Mouse (Mus musculus) gastrocnemius, postnatal 4 days (tissue): Measurements from ENCODE around the gene Meox2. TPM values are rescaled to one million over a fixed set of nuclear protein-coding genes. Genes with fewer than 3 reads are reported as not detected.
"Not testable (repeated sequence)": the region's sequence is repeated elsewhere in the genome, so short reads cannot be mapped to it uniquely, and the experiment has no call there.

Source experiments
- DNase-seq, 2 experiments: peaks; one replicate each; pipeline ENCODE4 v3.0.0; 2021 to 2022; ENCODE audit warnings: low spot score in 2 of 2, mixed read lengths in 2 of 2
- long read RNA-seq, 2 experiments: library from polyadenylated mRNA; stranded (forward); transcript quantifications; one replicate each; pipeline ENCODE4 v2.0.0; 2021
- total RNA-seq, 2 experiments: library from RNA; stranded (reverse); gene quantifications; 2 replicates each; pipeline ENCODE4 v1.2.3; 2021

Meox2 gene
- total RNA-seq = 10 to 100 TPM; 60.0 to 68.9 TPM
- long read RNA-seq, experiment 1, transcript Meox2-201 (3 exons, 2,360 nt) = major isoform, 70 of 78 reads
- long read RNA-seq, experiment 1, partial matches to known transcripts = 3 of 78 reads
- long read RNA-seq, experiment 1, other reads (novel, unspliced or antisense) = 5 of 78 reads
- long read RNA-seq, experiment 2, transcript Meox2-201 (3 exons, 2,360 nt) = major isoform, 54 of 60 reads
- long read RNA-seq, experiment 2, partial matches to known transcripts = 0 of 60 reads
- long read RNA-seq, experiment 2, other reads (novel, unspliced or antisense) = 6 of 60 reads

DNA sequence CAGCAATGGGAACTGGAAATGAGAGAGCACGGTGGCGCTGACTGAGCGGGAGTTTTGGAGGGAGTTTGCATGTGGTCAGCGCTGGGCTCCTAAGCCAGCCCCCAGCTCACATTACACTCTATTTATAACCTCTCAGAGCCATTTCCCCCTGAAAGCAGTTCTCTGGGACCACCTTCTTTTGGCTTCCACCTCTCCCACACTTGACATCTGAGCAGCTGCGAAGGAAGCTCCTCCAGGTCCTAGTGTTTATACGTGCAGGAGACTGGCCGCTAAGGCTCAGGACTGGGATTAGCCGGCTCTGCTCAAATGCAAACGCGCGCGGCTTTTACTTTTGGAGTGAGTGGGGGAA is at the start of gene Meox2:
Gene Meox2, plus strand, starts transcription at position 151 of the 349 bp plus-strand sequence.
- DNase-seq = peak; percentile 43 to 71

DNA sequence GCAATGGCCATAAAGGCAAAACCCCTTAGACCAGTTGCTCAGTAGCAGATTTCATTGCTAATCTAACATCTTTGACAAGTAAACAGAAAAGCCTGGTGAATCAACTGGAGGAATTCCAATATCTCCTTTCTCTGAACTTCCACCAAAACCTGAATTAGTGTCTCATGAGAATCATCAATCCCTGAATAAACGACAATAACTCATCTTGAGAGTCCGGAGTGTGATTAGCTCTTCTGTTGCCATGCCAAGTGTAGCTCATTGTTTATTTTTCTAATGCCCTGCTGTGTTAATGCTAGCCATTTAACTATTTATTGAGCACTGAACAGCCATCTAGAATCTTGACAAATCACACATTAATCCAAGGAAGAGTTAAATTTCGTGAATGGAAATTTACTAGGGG is 35.7 kb upstream of the Meox2 start:
- no peak for DNase-seq

DNA sequence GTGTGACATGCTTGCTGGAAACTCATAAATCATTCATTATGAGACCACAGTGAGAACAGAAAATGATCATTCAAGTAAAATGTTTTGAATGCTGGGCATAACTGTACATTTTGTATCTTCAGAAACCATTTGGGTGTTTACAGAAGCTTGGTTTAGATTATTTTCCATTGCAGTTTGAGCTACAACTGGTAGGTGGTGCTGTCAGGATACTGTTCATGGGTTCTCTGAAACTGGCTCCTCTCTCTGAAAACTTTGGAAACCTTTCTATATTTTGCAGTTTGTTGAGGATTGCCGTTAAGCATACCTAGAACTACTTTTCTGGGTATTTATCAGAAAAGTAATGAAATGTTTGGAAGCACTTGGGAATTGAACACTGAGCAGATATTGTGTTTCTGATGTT is 31.0 kb upstream of the Meox2 start:
- no peak for DNase-seq

DNA sequence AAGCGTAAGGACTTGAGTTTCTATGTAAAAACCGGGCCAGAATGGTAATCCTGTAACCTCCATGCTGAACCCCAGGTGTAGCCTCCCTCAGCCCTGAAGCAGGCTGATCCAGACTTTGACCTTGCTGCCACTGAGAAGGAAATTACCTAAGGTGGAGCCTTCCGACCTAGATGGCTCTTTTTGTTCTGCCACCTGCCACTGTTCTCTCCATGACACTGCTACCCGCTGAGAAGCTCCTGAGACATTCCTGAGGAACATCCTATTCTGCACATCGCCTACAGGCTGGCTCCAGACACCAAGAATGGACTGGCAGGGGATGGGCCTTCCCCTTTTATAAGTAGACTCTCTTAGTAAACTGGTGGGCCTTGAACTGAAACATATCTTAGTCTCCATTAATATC is 28.3 kb upstream of the Meox2 start:
- not testable (repeated sequence) for DNase-seq

DNA sequence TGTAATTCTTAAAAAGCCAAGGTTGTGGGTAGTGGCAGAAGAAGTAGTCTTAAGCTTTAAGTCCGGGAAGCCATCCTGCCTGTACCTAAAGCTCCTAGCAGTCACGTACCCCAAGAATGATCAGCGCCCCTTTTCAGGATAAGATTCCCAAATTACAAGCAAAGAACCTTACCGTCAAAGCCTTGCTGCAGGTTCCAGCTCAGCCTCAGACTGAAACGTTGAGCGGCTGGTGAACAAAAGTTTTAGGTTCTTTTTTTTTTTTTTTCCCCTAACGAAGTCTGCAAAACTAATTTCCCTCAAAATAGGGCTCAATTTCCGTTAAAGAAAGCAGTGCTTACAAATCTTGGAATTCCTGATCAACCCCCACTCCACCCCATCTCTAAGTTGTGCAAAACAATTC is 1.8 kb upstream of the Meox2 start:
- DNase-seq = no peak

DNA sequence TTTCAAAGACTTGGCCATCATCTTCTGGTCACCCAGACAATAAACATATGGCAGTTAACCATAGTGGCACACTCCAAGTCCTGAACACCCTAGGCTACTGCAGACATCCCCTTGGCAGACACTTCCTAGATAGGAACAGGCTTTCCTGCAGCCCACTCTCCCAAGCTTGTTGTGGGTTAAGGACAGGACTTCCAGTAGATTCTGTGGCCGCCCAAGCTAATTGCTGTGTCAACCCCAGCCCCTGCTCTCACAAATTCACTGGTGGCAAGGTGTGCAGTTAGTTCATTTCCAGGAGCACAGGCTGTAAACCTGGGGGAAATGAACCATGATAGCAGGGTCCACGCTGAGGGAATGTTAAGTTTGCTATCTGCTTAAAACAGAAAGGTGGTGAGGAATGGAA is 1.2 kb upstream of the Meox2 start:
- peak in 1 of 2 experiments; percentile 13 for DNase-seq

DNA sequence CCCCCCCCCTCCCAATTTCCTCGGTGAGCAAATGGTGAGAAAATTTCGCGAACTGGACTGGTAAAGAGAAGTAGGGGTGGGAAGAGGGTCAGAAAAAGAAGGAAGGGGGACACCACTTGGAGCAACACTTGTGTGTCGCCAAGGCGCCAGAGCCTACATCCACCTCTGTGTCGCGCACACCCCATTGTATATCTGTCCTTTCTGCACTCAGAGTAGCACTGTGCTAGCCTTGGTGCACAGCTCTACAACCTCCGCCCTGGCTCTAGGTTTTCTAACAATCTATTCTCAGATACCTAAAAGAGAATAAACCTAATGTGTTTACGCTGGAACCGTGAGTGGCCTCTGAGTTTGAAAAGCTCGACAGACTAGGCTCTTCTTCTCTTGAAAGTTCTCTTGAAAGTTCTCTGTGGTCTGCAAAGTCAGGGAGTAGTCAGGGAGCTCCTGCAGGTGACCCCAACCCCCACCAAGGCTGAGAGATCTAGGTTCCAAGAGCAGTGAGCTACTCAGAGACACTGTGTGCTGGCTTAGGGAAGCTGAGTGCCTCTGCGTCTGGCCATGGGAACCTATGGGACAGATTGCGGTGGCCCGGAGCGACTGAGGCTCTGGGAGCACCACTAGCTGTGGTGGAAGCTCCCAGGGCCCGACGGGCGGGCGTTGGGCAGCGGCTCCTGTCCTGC is 489 bp upstream of the Meox2 start:
- DNase-seq = peak in 1 of 2 experiments; percentile 14

DNA sequence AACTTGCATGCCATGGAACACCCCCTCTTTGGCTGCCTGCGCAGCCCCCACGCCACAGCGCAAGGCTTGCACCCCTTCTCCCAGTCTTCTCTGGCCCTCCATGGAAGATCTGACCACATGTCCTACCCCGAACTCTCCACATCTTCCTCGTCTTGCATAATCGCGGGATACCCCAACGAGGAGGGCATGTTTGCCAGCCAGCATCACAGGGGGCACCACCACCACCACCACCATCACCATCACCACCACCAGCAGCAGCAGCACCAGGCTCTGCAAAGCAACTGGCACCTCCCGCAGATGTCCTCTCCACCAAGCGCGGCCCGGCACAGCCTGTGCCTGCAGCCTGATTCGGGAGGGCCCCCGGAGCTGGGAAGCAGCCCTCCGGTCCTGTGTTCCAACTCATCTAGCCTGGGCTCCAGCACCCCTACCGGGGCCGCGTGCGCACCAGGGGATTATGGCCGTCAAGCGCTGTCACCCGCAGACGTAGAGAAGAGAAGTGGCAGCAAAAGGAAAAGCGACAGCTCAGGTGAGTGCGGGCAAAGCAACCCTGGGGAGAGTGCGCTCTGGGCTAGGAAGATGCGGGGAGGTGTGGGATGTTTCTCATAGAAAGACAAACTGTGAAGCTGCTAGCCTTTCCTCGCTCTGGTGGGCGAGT is 606 bp downstream of the Meox2 start:
- DNase-seq = peak; percentile 36 to 38

DNA sequence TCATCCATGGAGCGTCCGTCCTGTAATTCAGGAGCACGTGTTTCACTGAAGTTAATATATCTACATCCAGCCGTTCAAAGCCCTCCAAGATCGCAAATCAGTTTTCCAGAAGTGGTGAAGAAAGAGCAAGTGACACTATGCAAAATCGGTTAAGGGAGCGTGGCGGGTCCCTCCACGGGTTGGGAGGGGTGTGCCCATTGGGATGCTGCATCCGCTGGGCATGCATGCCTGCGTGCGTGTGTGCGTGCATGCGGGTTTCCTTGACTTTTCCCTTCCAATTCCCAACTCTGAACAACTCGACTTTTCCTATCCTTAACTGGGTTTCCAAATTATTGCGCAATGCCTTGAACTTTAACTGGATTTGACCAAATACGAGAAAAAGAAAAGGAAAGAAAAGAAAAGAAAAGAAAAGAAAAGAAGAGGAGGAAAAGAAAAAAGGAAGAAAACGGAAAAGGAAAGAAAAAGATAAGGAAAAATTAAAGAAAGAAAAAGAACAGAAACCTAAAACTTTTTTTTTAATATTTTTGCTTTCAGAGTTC is 1.2 kb downstream of the Meox2 start:
- peak; percentile 21 to 23 for DNase-seq

DNA sequence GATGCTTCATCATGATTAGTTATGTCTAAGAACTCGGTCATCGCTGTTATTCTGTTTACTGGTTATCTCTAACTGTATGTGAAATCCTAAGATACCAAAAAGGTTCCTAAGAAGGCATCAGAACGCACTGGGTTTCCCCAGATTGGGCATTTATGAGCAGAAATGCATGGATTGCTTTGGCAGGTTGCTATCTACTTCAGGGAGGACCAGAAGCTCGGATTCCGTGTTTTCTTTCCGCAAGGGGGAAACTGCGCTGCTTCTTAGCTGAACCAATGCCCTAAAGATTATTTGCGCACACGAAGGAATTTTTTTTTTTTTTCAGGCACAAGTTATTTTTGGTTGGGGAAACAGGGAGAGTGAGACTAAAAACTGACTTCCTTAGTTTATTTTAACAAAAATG is 2.6 kb downstream of the Meox2 start:
- DNase-seq = no peak

DNA sequence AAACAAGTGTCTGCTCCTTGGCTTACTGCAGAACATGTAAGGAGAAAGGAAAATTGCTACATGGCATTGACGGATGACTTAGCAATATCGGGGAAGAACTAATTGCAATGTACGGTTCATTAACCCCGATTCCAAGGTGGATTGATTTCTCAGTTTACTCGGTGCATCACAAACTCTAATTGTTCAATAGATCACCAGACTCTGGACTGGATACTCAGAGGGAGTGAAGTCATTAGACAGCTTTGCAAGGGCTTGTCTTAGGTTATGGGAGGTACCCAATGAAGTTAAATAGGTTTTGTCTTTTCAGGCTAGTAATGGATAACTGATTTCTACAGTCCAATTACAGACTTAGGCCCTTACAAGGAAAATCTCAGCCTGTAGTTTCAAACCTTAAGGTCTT is 10.9 kb downstream of the Meox2 start:
- no peak for DNase-seq

DNA sequence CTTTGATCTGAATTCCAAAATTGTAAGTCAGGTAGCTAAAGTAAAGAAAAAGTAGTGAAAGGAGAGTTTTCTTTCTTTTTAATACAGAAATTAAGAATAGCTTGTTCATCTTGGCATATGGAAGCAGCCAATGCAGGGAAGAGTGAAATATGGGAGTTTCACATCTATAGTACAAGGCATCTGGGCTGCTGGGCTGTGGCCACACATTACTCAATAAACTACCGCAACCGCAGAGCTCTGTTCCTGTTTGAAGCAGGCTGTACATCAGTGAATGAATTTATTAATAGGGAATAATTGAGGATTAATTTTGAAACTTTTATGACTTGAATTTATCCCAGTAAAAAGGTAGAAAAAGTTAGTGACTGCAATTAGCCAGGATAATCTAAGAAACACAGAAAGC is 15.4 kb downstream of the Meox2 start:
- no peak for DNase-seq

DNA sequence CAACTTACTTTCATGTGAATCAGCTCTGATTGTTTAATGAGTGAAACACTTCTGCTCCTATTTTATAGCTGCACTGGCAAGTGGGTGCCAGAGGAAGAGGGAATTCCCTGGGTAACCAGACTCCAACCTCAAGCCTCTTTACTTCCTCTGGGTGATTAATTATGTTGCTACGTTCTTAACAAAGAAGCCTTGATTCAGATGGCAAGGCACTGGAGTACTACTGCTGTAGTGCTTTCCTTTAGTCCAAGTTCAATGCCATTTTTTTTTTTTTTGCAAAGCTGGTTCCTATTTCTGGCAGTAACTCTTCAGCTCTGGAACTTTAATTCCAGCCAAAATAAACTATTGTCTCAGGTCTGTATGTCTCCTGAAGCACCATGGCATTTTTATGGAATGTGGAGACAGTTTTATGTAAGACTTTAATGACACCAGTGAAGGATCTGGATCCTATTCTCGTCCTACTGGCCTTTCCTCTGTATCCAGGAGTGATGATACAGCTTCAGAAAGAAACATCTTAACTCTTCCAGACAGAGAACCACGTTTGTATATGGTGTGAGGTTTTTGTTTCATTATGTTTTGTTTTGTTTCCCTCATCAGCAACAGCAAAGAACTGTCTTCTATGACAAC is 33.9 kb downstream of the Meox2 start:
- DNase-seq = no peak

DNA sequence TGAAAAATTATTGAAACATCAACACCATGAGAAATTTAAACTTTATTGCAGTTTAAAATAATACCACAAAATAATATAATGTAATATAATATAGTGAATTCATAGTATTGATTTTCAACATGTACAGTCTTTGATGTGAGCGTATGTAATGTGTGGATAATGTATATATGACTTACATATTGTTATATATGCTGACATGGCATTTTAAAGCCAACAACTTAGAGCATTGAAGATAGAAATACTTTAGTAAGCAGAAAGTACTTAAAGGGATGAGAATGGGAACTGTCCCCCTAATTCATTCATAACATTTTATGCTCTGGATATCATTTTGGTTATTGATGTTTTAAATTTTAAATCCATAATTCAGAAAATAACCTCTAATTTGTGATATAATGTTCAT is 35.5 kb downstream of the Meox2 start:
- DNase-seq = no peak

DNA sequence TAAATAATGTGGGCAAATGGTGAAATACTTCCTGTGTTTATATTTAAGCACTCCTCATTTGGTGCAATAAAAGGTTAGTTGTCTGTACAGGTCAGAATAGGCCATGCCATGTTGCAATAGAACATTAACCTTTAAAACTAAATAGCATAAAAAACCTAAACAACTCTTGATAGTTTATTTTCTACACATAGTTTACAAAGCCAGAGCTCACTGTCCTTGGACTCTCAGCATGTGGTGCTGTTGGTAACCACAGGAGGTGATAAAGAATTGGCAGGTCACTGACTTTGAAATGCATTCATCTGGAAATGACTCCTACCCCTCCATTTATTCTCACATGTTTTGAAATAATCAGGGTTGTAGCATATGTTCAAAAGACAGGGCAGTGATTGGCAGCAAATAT is 59.4 kb downstream of the Meox2 start:
- no peak for DNase-seq

DNA sequence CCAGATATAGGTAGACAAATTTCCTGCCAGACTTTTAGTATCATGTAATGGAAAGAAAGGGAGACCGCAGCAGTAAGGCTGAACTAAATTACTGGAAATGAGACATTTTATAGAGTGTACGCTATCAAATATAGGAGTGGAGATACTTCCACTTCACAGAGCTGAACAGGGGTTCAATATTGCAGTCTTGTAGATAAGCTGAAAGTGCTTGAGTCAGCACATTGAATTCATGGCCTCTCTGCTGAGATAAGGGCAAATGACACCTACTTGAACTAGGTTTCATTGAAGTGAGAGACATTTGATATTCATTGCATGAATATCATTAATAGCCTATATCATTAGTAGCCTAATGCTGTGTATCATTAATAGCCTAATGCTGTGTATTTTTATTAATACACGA is 65.0 kb downstream of the Meox2 start:
- DNase-seq = no peak

DNA sequence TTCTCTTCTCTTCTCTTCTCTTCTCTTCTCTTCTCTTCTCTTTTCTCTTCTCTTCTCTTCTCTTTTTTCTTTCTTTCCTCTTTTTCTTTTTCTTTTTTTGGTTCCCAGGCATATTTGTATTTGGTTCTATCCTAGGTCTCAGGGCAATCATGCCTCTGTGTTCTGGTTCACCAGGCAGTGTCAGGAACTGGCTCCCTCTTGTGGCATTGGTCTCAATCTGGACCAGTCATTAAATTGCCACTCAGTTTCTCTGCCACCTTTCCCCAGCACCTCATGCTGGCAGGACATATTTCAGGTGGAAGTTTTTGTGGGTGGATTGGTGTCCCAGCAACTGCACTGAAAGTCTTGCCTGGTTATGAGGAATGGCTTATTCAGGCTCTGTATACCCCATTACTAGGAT is 75.3 kb downstream of the Meox2 start:
- DNase-seq = no peak

DNA sequence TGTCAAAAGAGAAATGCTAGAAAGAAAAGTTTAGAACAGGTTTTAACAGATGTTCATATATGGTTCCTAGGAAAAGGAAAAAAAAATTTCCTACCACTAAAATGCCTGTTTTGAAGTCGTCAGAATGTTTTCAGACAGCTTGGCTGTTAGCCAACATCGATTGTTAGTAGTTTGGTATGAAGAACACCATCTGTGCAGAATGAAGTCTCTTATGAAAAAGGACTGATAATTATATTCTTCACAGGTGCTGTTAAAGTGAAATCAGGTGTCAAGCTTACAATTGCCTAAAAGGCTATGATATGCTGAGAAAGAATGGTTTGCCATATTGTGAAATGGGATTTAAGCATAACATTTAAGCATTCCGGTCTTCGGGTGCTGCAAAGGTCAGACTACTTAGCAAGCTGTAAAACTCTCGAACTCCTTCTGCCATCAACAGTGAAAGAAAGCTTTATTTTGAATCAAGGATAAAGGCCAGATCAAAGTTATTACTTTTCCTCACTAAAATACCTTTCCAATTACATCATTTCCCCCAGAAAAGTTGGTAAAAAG is 80.7 kb downstream of the Meox2 start:
- DNase-seq = no peak
